Mouse (Mus musculus): ENCODE results near the gene Rbp1. TPM values are rescaled to one million over a fixed set of nuclear protein-coding genes. Genes with fewer than 3 reads are reported as not detected.

Rbp1 gene
- total and polyA plus RNA-seq, 3 experiments = 0.08 to 0.21 TPM; not detected in 1

GRCm38 (mm10) chr9:98425351-98425880 lies 2.7 kb downstream of the Rbp1 start:
- TF ChIP-seq TBP (IDR thresholded peaks at IDR 0.05; ENCODE audit: low read depth, low read length) (no peak), UBTF (IDR thresholded peaks at IDR 0.05; ENCODE audit: borderline replicate concordance, insufficient read depth, low read depth, low read length) (no peak), USF1 (IDR thresholded peaks at IDR 0.05; ENCODE audit: low read depth, low read length) (no peak), RAD21 (IDR thresholded peaks at IDR 0.05; ENCODE audit: low read depth, low read length) (no peak), MAX (IDR thresholded peaks at IDR 0.05; ENCODE audit: low read length) (no peak), ZKSCAN1 (IDR thresholded peaks at IDR 0.05; ENCODE audit: low read depth, low read length) (no peak), MYB (IDR thresholded peaks at IDR 0.05; ENCODE audit: low read depth, low read length) (no peak)
- no peaks in the 10 kb centered on the region for H3K27me3 ChIP-seq (ENCODE audit: control insufficient read depth in 1 of 2, insufficient read depth in 2 of 2, low read length in 2 of 2)
- no peaks in the 10 kb centered on the region; a peak in 1 of 4 replicates for H3K4me1 ChIP-seq (ENCODE audit: control insufficient read depth in 1 of 2, insufficient read depth in 2 of 2, low read length in 2 of 2)
- no peaks in the 10 kb centered on the region for H3K36me3 ChIP-seq (ENCODE audit: control insufficient read depth in 1 of 2, insufficient read depth in 2 of 2, low read length in 2 of 2)
- no peaks in the 10 kb centered on the region for H3K79me2 ChIP-seq (ENCODE audit: control insufficient read depth, insufficient read depth, low read length, poor library complexity)
- H3K9me3 ChIP-seq (replicated peaks; ENCODE audit: insufficient read depth, low read length) = no peaks in the 10 kb centered on the region
- DNase-seq (ENCODE audit: low read depth, low spot score) = no peak
- no peak overlapping the region for H3K27ac ChIP-seq (ENCODE audit: control insufficient read depth, low read depth, low read length)
- H3K4me3 ChIP-seq (ENCODE audit: control insufficient read depth in 1 of 2, insufficient read depth in 1 of 2, low read depth in 2 of 2, low read length in 2 of 2) = no peak overlapping the region
- no peak overlapping the region for H3K9ac ChIP-seq (ENCODE audit: control insufficient read depth, low read depth, low read length, poor library complexity, severe bottlenecking)

DNA sequence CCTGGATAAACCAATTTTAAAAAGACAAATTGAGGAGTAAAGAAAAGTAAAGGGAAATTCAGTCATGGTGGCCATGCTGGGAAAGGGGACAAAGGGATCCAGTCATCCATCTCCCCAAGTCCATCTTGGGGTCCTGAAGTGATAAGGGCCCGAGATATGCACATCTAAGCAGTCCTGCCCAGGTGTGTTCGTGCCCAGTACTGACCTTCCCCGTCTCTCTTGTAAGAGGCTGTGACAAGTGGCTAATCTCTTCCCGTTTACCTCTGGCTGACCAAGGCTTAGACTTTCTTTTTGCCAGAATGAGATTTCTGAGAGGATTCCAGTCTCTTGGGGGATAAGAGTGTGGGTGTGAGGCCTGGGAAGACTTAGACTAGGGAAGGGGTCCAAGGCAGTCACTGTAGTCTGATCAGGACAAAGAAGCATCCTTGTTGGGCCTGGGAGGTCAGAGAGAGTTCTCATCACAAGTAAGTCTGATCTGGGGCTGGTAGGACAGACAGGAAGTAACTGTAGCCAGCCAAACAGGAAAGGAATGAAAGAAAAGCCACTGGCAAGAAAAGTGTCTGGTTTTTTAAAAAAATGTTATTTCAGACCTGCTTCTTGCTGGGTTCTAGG lies 5.3 kb downstream of the Rbp1 start:
- no peaks in the 10 kb centered on the region for H3K4me1 ChIP-seq (ENCODE audit: control insufficient read depth in 1 of 2, insufficient read depth in 2 of 2, low read length in 2 of 2)
- H3K36me3 ChIP-seq (ENCODE audit: control insufficient read depth in 1 of 2, insufficient read depth in 2 of 2, low read length in 2 of 2) = no peaks in the 10 kb centered on the region
- no peak overlapping the region for H3K27ac ChIP-seq (ENCODE audit: control insufficient read depth, low read depth, low read length)

GRCm38 (mm10) chr9:98428783-98429182 lies 6.0 kb downstream of the Rbp1 start:
- no peaks in the 10 kb centered on the region for H3K79me2 ChIP-seq (ENCODE audit: control insufficient read depth, insufficient read depth, low read length, poor library complexity)
- no peaks in the 10 kb centered on the region for H3K36me3 ChIP-seq (ENCODE audit: control insufficient read depth in 1 of 2, insufficient read depth in 2 of 2, low read length in 2 of 2)
- H3K27me3 ChIP-seq (ENCODE audit: control insufficient read depth in 1 of 2, insufficient read depth in 2 of 2, low read length in 2 of 2) = no peaks in the 10 kb centered on the region
- H3K4me1 ChIP-seq (ENCODE audit: control insufficient read depth in 1 of 2, insufficient read depth in 2 of 2, low read length in 2 of 2) = no peaks in the 10 kb centered on the region
- no peak overlapping the region for H3K9ac ChIP-seq (ENCODE audit: control insufficient read depth, low read depth, low read length, poor library complexity, severe bottlenecking)
- H3K9me3 ChIP-seq (replicated peaks; ENCODE audit: insufficient read depth, low read length) = no peaks in the 10 kb centered on the region
- no peak overlapping the region for H3K4me3 ChIP-seq (ENCODE audit: control insufficient read depth in 1 of 2, insufficient read depth in 1 of 2, low read depth in 2 of 2, low read length in 2 of 2)
- H3K27ac ChIP-seq (ENCODE audit: control insufficient read depth, low read depth, low read length) = no peak overlapping the region
- TF ChIP-seq ZNF384 (IDR thresholded peaks at IDR 0.05; ENCODE audit: low read depth, low read length) (no peak), USF1 (IDR thresholded peaks at IDR 0.05; ENCODE audit: low read depth, low read length) (no peak), CHD1 (IDR thresholded peaks at IDR 0.05; ENCODE audit: low read depth, low read length) (no peak), E2F4 (IDR thresholded peaks at IDR 0.05; ENCODE audit: borderline replicate concordance, low read depth, low read length) (no peak), GABPA (IDR thresholded peaks at IDR 0.05; ENCODE audit: low read depth, low read length) (no peak), HCFC1 (IDR thresholded peaks at IDR 0.05; ENCODE audit: low read depth, low read length) (no peak), USF2 (IDR thresholded peaks at IDR 0.05; ENCODE audit: borderline replicate concordance in 1 of 2, insufficient read depth in 1 of 2, low read depth in 1 of 2, low read length in 2 of 2) (no peak), ELF1 (IDR thresholded peaks at IDR 0.05; ENCODE audit: low read depth, low read length) (no peak), ZKSCAN1 (IDR thresholded peaks at IDR 0.05; ENCODE audit: low read depth, low read length) (no peak), MAZ (IDR thresholded peaks at IDR 0.05; ENCODE audit: low read depth, low read length) (no peak), JUND (IDR thresholded peaks at IDR 0.05; ENCODE audit: low read depth, low read length) (no peak)
- DNase-seq (ENCODE audit: low read depth, low spot score) = no peak

More for the DNA sequence above, 5.3 kb downstream of the Rbp1 start:
- Histone ChIP-seq H3K9ac (ENCODE audit: control insufficient read depth, low read depth, low read length, poor library complexity, severe bottlenecking) (no peak overlapping the region), H3K9me3 (replicated peaks; ENCODE audit: insufficient read depth, low read length) (no peaks in the 10 kb centered on the region), H3K4me3 (ENCODE audit: control insufficient read depth in 1 of 2, insufficient read depth in 1 of 2, low read depth in 2 of 2, low read length in 2 of 2) (no peak overlapping the region), H3K79me2 (ENCODE audit: control insufficient read depth, insufficient read depth, low read length, poor library complexity) (no peaks in the 10 kb centered on the region), H3K27me3 (ENCODE audit: control insufficient read depth in 1 of 2, insufficient read depth in 2 of 2, low read length in 2 of 2) (no peaks in the 10 kb centered on the region)
- TF ChIP-seq MYC (IDR thresholded peaks at IDR 0.05; ENCODE audit: low read depth, low read length) (no peak), MAZ (IDR thresholded peaks at IDR 0.05; ENCODE audit: low read depth, low read length) (no peak), MYB (IDR thresholded peaks at IDR 0.05; ENCODE audit: low read depth, low read length) (no peak), POLR2AphosphoS5 (IDR thresholded peaks at IDR 0.05; ENCODE audit: borderline replicate concordance, low read depth, low read length) (no peak), HCFC1 (IDR thresholded peaks at IDR 0.05; ENCODE audit: low read depth, low read length) (no peak), ZMIZ1 (IDR thresholded peaks at IDR 0.05; ENCODE audit: low read depth, low read length) (no peak), RCOR1 (IDR thresholded peaks at IDR 0.05; ENCODE audit: low read depth, low read length) (no peak), TAL1 (IDR thresholded peaks at IDR 0.05; ENCODE audit: low read length) (no peak), ZC3H11A (IDR thresholded peaks at IDR 0.05; ENCODE audit: low read depth, low read length) (no peak), MXI1 (IDR thresholded peaks at IDR 0.05; ENCODE audit: low read depth, low read length) (no peak), MAFK (IDR thresholded peaks at IDR 0.05; ENCODE audit: borderline replicate concordance, low read depth, low read length) (no peak), EP300 (IDR thresholded peaks at IDR 0.05; ENCODE audit: low read depth in 1 of 2, low read length in 2 of 2) (no peak), GATA1 (IDR thresholded peaks at IDR 0.05; ENCODE audit: low read depth, low read length) (no peak)
- no peak for DNase-seq (ENCODE audit: low read depth, low spot score)

All from MEL (cell line).